Mouse (Mus musculus) bone marrow macrophage, adult 2 months (primary cell): ENCODE measurements around the gene Gm6588.

Experiments
- CTCF ChIP-seq: IDR thresholded peaks from 2 replicates; pipeline ENCODE4 v1.5.1; 2012; ENCODE audit warnings: low read depth, mild to moderate bottlenecking, low read length, moderate library complexity
- POLR2A ChIP-seq: IDR thresholded peaks from 2 replicates; pipeline ENCODE4 v1.6.1; 2012; ENCODE audit warnings: mild to moderate bottlenecking, low read depth, low read length, borderline replicate concordance

DNA sequence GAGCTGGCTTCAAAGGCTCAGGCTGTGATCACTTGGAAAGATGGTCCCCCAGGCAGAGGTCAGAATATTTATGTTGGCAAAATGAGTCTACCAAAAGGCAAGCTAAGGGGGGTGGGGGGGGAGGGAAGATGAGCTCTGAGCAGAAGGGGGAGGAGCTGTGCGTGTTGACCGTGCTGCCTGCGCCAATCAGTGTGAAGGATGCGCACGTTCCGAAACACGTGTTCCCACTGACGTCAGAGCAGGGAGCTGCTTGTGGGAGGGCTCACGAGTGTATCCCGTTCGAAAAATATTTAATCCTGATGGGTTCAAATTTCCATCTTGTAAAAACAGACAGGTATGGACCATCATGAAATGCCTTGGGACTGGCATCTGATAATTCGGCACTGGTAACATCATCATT, 29.7 kb upstream of the Gm6588 start:
- TF ChIP-seq POLR2A (no peak), CTCF (no peak)
